Mouse (Mus musculus) activated CD4-positive, CD25-positive, alpha-beta regulatory T cell, adult 9 weeks (primary cell): ENCODE results near the gene Elk3. TPM values are rescaled to one million over a fixed set of nuclear protein-coding genes. Genes with fewer than 3 reads are reported as not detected.

Experiments used
- polyA plus RNA-seq: library from polyadenylated mRNA; unstranded; fragments of 100-300 nt; shearing (Covaris generic); gene quantifications from one replicate; pipeline ENCODE4 v1.2.1, GENCODE M21; 2017

Elk3 gene
- polyA plus RNA-seq, result 36.8 TPM

DNA sequence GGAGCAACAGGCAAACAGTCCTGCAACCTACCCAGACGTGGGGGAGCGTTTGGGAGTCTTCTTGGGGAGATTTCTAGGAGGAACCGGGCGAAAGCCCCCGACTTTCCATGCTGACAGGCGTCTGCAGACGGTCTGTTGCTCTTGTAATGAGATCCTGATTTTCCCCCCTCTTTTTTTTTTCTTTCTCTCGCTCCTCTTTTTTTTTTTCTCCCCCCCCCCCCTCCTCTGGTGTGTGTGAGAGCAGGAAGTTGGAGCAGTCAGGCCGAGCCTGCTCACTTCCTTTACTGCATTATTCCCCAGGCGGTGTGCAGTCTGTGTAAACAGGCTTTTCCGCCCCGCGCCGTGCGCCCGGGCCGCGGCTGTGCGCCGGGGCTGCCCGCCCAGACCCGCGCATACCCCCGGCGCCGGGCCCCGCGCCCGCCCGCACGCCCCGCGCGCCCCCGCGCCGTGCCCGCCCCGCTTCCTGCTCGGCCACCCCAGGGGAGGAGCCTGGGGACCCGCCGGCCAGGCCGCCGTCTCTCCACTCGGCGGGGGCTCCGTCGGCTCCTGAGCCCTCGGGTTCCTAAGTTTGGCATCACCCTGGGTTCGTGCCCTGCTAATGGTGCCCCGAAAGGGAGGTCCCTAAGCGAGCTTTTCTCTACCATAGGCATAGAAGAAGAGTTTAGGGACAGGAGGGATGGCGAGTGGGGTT lies at the start of gene Elk3:
Elk3 (minus strand) TSS at position 415 of the 691 bp plus-strand sequence.

Other genes starting within 250 kb of the Elk3 start
- gene Cfap54, start 229.5 kb downstream of the Elk3 start, polyA plus RNA-seq, result 1.3 TPM
- gene Cdk17, start 150.3 kb downstream of the Elk3 start, polyA plus RNA-seq, result 42.0 TPM
- gene Lta4h, start 142.3 kb upstream of the Elk3 start, polyA plus RNA-seq, result 323 TPM
- gene Hal, start 177.6 kb upstream of the Elk3 start, polyA plus RNA-seq, result 0.34 TPM
- 0.71 TPM for gene Amdhd1, start 228.9 kb upstream of the Elk3 start, polyA plus RNA-seq
- 3.2 TPM for gene Ccdc38, start 229.5 kb upstream of the Elk3 start, polyA plus RNA-seq